In genomic region chr1:86506420-86506819, GRCm38 (mm10) we compare ENCODE assay signal across 10 mouse cellular contexts. TPM values are rescaled to one million over a fixed set of nuclear protein-coding genes. Genes with fewer than 3 reads are reported as not detected.
A peak's percentile ranks its signal among the peaks of the same experiment; 100 is the strongest.
DNase-seq lines count a peak whose midpoint lies in the region; ATAC-seq and TF ChIP-seq lines count a peak whose summit lies in the region.
"Had no signal": no experiment of that assay in that cellular context is flagged by ENCODE, and none has a peak within 500 bp of the region (broad histone marks: within the 10 kb centered on the region; RNA-seq: fewer than 3 reads in every experiment).

No protein-coding gene starts in this region.

- no peaks in the 10 kb centered on the region for H3K36me3 ChIP-seq in kidney, embryonic 16.5 days (ENCODE audit: insufficient read depth, low read length)
- H3K36me3 ChIP-seq in forebrain, postnatal 0 days (ENCODE audit: insufficient read depth): no peaks in the 10 kb centered on the region
- no peaks in the 10 kb centered on the region for H3K36me3 ChIP-seq in midbrain, embryonic 13.5 days
- no peaks in the 10 kb centered on the region for H3K36me3 ChIP-seq in thymus, adult 2 months (ENCODE audit: control insufficient read depth, insufficient read depth, low read length)
- H3K36me3 ChIP-seq: embryonic facial prominence, embryonic 12.5 days had no signal

- no peaks in the 10 kb centered on the region for H3K27me3 ChIP-seq in kidney, embryonic 16.5 days (ENCODE audit: insufficient read depth, low read length)
- no peaks in the 10 kb centered on the region for H3K27me3 ChIP-seq in forebrain, postnatal 0 days (ENCODE audit: insufficient read depth, low read length)
- H3K27me3 ChIP-seq in midbrain, embryonic 13.5 days: no peaks in the 10 kb centered on the region
- H3K27me3 ChIP-seq in thymus, adult 2 months (ENCODE audit: control insufficient read depth, insufficient read depth, low read length): no peaks in the 10 kb centered on the region
- H3K27me3 ChIP-seq: embryonic facial prominence, embryonic 12.5 days had no signal

- 89% methylated on average over 5 of the region's 5 CpGs for WGBS in kidney, embryonic 16.5 days
- 64% methylated on average over 5 of the region's 5 CpGs for WGBS in forebrain, postnatal 0 days
- WGBS in midbrain, embryonic 13.5 days: 84% methylated on average over 5 of the region's 5 CpGs
- WGBS in thymus, adult 2 months: 97% methylated on average over 5 of the region's 5 CpGs

- no peak overlapping the region for H3K9ac ChIP-seq in kidney, embryonic 16.5 days (replicated peaks; ENCODE audit: low read length)
- H3K9ac ChIP-seq in forebrain, postnatal 0 days: no peak overlapping the region
- H3K9ac ChIP-seq in midbrain, embryonic 13.5 days (replicated peaks): no peak overlapping the region
- H3K9ac ChIP-seq: embryonic facial prominence, embryonic 12.5 days had no signal

- peaks cover 48% of the 10 kb centered on the region for H3K4me1 ChIP-seq in kidney, embryonic 16.5 days (ENCODE audit: insufficient read depth, low read length)
- H3K4me1 ChIP-seq in forebrain, postnatal 0 days (ENCODE audit: insufficient read depth): peaks cover 29% of the 10 kb centered on the region
- H3K4me1 ChIP-seq in midbrain, embryonic 13.5 days (replicated peaks): peaks cover 58% of the 10 kb centered on the region
- H3K4me1 ChIP-seq in thymus, adult 2 months (replicated peaks; ENCODE audit: control insufficient read depth, insufficient read depth, low read length): peaks cover 54% of the 10 kb centered on the region

- no peak overlapping the region for H3K4me2 ChIP-seq in kidney, embryonic 16.5 days (replicated peaks; ENCODE audit: low read depth, low read length)
- no peak overlapping the region for H3K4me2 ChIP-seq in forebrain, postnatal 0 days (ENCODE audit: low read depth)
- H3K4me2 ChIP-seq in midbrain, embryonic 13.5 days (replicated peaks): no peak overlapping the region
- H3K4me2 ChIP-seq: embryonic facial prominence, embryonic 12.5 days had no signal

- H3K9me3 ChIP-seq in kidney, embryonic 16.5 days (ENCODE audit: low read length): no peaks in the 10 kb centered on the region
- H3K9me3 ChIP-seq in forebrain, postnatal 0 days (ENCODE audit: low read length): no peaks in the 10 kb centered on the region
- no peaks in the 10 kb centered on the region for H3K9me3 ChIP-seq in midbrain, embryonic 13.5 days
- H3K9me3 ChIP-seq: embryonic facial prominence, embryonic 12.5 days had no signal

- no peak for ATAC-seq in kidney, embryonic 16.5 days (ENCODE audit: low FRiP score, low TSS enrichment)
- no peak for ATAC-seq in forebrain, postnatal 0 days
- ATAC-seq in midbrain, embryonic 13.5 days: no peak
- ATAC-seq in megakaryocyte progenitor cell, adult 5-6 weeks (replicated peaks; ENCODE audit: poor library complexity): no peak

- no peak for TF ChIP-seq CTCF in brain, embryonic 14.5 days (IDR thresholded peaks at IDR 0.05; ENCODE audit: borderline replicate concordance, extremely low read depth, insufficient read depth, insufficient read length)
- no peak for TF ChIP-seq CTCF in forebrain, postnatal 0 days (IDR thresholded peaks at IDR 0.05; ENCODE audit: low read depth)
- TF ChIP-seq CTCF in thymus, adult 2 months (IDR thresholded peaks at IDR 0.05; ENCODE audit: borderline replicate concordance, control insufficient read depth, extremely low read depth, insufficient read depth, low read length, poor library complexity): no peak

- no peak overlapping the region for H3K4me3 ChIP-seq in kidney, embryonic 16.5 days (ENCODE audit: low read length)
- no peak overlapping the region for H3K4me3 ChIP-seq in forebrain, postnatal 0 days (ENCODE audit: low read depth, low read length)
- H3K4me3 ChIP-seq in midbrain, embryonic 13.5 days (replicated peaks): no peak overlapping the region
- H3K4me3 ChIP-seq in thymus, adult 2 months (ENCODE audit: control insufficient read depth, insufficient read depth, low read length): no peak overlapping the region
- H3K4me3 ChIP-seq: embryonic facial prominence, embryonic 12.5 days had no signal

- peak overlapping the region; percentile 51; the same call in 1 of the 2 replicates for H3K27ac ChIP-seq in kidney, embryonic 16.5 days (ENCODE audit: low read length)
- H3K27ac ChIP-seq in forebrain, postnatal 0 days (ENCODE audit: low read depth, low read length): peak overlapping the region; percentile 50; the same call in 1 of the 2 replicates
- peak overlapping the region; percentile 16 for H3K27ac ChIP-seq in midbrain, embryonic 13.5 days
- H3K27ac ChIP-seq in thymus, adult 2 months (ENCODE audit: control insufficient read depth, insufficient read depth, low read length): no peak overlapping the region

- DNase-seq in kidney, postnatal 10 days: no peak
- peak; percentile 82 for DNase-seq in brain, embryonic 14.5 days (ENCODE audit: low read depth)
- DNase-seq in forebrain, postnatal 0 days: peak; percentile 74
- DNase-seq in thymus, adult 2 months: no peak
- DNase-seq: gastrocnemius, postnatal 36 days; kidney, adult 8-10 months had no signal

- no peak for TF ChIP-seq POLR2A in brain, embryonic 14.5 days (IDR thresholded peaks at IDR 0.05; ENCODE audit: borderline replicate concordance, extremely low read depth, insufficient read depth, insufficient read length, poor library complexity, severe bottlenecking)
- TF ChIP-seq POLR2A in thymus, adult 2 months (IDR thresholded peaks at IDR 0.05; ENCODE audit: control insufficient read depth, extremely low read depth, insufficient read depth, low read length, poor library complexity): no peak

RNA-seq across cellular contexts. Expression of gene Ptma, which starts 20.1 kb away (rescaled TPM):
- 2,279 and 2,662 TPM in 2 replicates for polyA plus RNA-seq in kidney, embryonic 16.5 days (2015; fragmentation: Nextera tagmentation; extraction: Ambion mirVana)
- 1,831 and 2,420 TPM in 2 replicates for polyA plus RNA-seq in brain, embryonic 14.5 days (2012; rRNA removed)
- total RNA-seq in forebrain, postnatal 0 days (2014; rRNA removed): 1,921 and 1,968 TPM in 2 replicates
- polyA plus RNA-seq in forebrain, postnatal 0 days (2015; fragmentation: Nextera tagmentation; extraction: Ambion mirVana): 1,724 and 1,908 TPM in 2 replicates
- 2,381 and 2,469 TPM in 2 replicates for polyA plus RNA-seq in midbrain, embryonic 13.5 days (2015; fragmentation: Nextera tagmentation; extraction: Ambion mirVana)
- 6,310 and 6,455 TPM in 2 replicates for total RNA-seq in megakaryocyte progenitor cell, adult 5-6 weeks (2015)
- total RNA-seq in megakaryocyte progenitor cell, adult 5-6 weeks (2017): 6,827 and 7,265 TPM in 2 replicates
- 2,341 and 3,054 TPM in 2 replicates for polyA plus RNA-seq in thymus, adult 2 months (2012; rRNA removed)

Comparison
In these comparisons a context has a peak if more than half of its experiments do, and no peak if none do; other contexts are left out.
1. DNase-seq: peak in brain, embryonic 14.5 days (single experiment) and forebrain, postnatal 0 days (single experiment); none in kidney, postnatal 10 days (single experiment) and thymus, adult 2 months (single experiment).